Mouse (Mus musculus) embryonic facial prominence, embryonic 14.5 days (tissue): ENCODE results near the gene Herc2. TPM values are rescaled to one million over a fixed set of nuclear protein-coding genes. Genes with fewer than 3 reads are reported as not detected.
A peak's percentile ranks its signal among the peaks of the same experiment; 100 is the strongest.

Source experiments
- ATAC-seq: fragments of 200-750 bp; cut with Nextera tagmentation; 2 replicates; pipeline ENCODE4 v1.8.0; 2017; ENCODE audit warnings: low read depth, moderate number of reproducible peaks, moderate TSS enrichment
- DNase-seq: peaks from one replicate; pipeline ENCODE4 v3.0.0-alpha.2; 2015; ENCODE audit warnings: low spot score
- H3K27ac ChIP-seq: fragments of 300-500 bp; sonication (generic); replicated peaks from 2 replicates; pipeline ENCODE4 v1.5.1; 2014; ENCODE audit warnings: low read depth, mild to moderate bottlenecking, low read length, moderate library complexity
- H3K27me3 ChIP-seq: fragments of 300-500 bp; sonication (generic); replicated peaks from 2 replicates; pipeline ENCODE4 v1.6.1; 2014; ENCODE audit warnings: low read length; ENCODE audit not compliant: control insufficient read depth, insufficient read depth
- H3K36me3 ChIP-seq: fragments of 300-500 bp; sonication (generic); 2 replicates; pipeline ENCODE4 v1.6.1; 2014; ENCODE audit warnings: low read length, mixed read lengths; ENCODE audit not compliant: control insufficient read depth, insufficient read depth
- H3K4me1 ChIP-seq: fragments of 300-500 bp; sonication (generic); 2 replicates; pipeline ENCODE4 v1.6.1; 2014; ENCODE audit warnings: antibody characterized with exemption, low read length; ENCODE audit not compliant: control insufficient read depth, insufficient read depth
- H3K4me2 ChIP-seq: fragments of 300-500 bp; sonication (generic); 2 replicates; pipeline ENCODE4 v1.6.1; 2014; ENCODE audit warnings: low read depth, mild to moderate bottlenecking, low read length, moderate library complexity, mixed read lengths
- H3K4me3 ChIP-seq: fragments of 300-500 bp; sonication (generic); 2 replicates; pipeline ENCODE4 v1.5.1; 2014; ENCODE audit warnings: low read depth, mild to moderate bottlenecking, low read length
- H3K9ac ChIP-seq: fragments of 300-500 bp; sonication (generic); 2 replicates; pipeline ENCODE4 v1.6.1; 2014; ENCODE audit warnings: low read depth, mild to moderate bottlenecking, low read length, moderate library complexity, mixed read lengths
- H3K9me3 ChIP-seq: fragments of 300-500 bp; sonication (generic); 2 replicates; pipeline ENCODE4 v1.6.1; 2016; ENCODE audit warnings: low read length; ENCODE audit not compliant: control insufficient read depth
- WGBS: fragments of 180-500 bp; shearing (Covaris S2); extraction: QIAGEN DNeasy Blood & Tissue Kit; methylation state at CpG from one replicate; pipeline ENCODE4 v1.1.7; 2014; 5-methylcytosine and 5-hydroxymethylcytosine counted together
- polyA plus RNA-seq: library from polyadenylated mRNA; unstranded; fragments of >200 nt; fragmentation: Nextera tagmentation; extraction: Ambion mirVana; gene quantifications from 2 replicates; pipeline ENCODE4 v1.2.1, GENCODE M21; 2014

The Herc2 gene
- polyA plus RNA-seq, 1 experiment from 2014 or later: 26.0 TPM

DNA sequence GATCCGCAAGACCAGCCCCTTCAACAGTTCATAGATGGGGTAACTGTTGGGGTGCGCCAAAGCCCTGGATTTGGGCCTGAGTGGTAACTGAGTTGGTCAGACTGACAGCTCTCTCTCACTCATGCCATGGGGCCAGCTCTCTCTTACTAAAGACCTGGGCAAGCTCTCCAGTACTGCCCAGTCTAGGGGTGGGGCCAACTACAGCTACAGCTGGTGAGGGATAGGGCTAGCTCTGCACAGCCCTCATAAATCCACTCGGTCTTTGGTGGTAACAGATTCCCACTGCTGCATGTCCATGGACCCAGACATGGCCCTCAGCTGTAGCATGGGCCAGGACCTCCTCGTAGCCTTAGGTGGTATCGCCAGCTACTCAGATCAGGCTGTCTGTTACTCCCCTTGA lies 41.4 kb downstream of the Herc2 start:
- no peaks in the 10 kb centered on the region for H3K27me3 ChIP-seq
- DNase-seq (no peak), ATAC-seq (no peak)
- no peaks in the 10 kb centered on the region for H3K9me3 ChIP-seq
- H3K4me2 ChIP-seq: no peak overlapping the region
- no peak overlapping the region for H3K9ac ChIP-seq
- WGBS: 98% methylated on average over 5 of the region's 5 CpGs
- H3K4me1 ChIP-seq: no peaks in the 10 kb centered on the region
- no peak overlapping the region for H3K4me3 ChIP-seq
- H3K27ac ChIP-seq: no peak overlapping the region
- peaks cover 88% of the 10 kb centered on the region for H3K36me3 ChIP-seq

- Histone ChIP-seq H3K27me3 (no peaks in the 10 kb centered on the region), H3K27ac (no peak overlapping the region), H3K4me1 (no peaks in the 10 kb centered on the region), H3K36me3 (peaks cover 76% of the 10 kb centered on the region), H3K9ac (no peak overlapping the region), H3K4me2 (no peak overlapping the region), H3K4me3 (no peak overlapping the region), H3K9me3 (no peaks in the 10 kb centered on the region)
- no peak for DNase-seq
- WGBS: 84% methylated on average over 5 of the region's 5 CpGs
- ATAC-seq: no peak
Observed at GRCm38 (mm10) chr7:56102293-56102847, 52.4 kb downstream of the Herc2 start.

DNA sequence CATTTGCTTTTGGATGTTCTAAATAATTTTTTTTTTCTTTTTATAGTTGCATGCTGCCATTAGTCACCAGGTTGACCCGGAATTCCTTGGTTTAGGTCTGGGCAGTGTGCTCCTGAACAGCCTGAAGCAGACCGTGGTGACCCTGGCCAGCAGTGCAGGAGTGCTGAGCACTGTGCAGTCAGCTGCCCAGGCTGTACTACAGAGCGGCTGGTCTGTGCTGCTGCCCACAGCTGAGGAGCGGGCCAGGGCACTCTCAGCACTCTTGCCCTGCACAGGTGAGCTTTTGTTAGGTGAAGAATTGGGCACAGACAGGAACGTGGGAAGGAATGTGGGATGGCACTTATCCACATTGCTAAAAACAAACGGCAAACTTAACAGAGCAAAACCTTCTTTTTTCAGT lies 63.0 kb downstream of the Herc2 start:
- no peak for ATAC-seq
- WGBS: 84% methylated on average over 6 of the region's 6 CpGs
- peaks cover 53% of the 10 kb centered on the region for H3K36me3 ChIP-seq

DNA sequence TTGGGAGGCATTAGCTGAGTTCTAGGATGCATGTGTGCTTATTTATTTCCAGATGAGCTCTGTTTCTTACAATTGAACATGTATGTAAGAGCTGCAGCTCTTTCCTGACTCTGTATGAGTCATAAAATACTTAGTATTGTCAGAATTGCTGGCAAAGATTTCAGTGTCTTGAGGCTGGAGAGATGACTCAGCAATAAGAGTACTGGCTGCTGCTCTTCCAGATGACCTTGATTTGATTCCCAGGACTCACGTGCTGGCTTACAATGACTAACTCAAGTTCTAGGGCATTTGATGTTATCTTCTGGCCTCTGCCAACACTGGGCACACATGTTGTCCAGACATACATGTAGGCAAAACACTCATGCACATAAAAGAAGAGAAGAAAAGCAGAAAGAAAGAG lies 64.2 kb downstream of the Herc2 start:
- no peak overlapping the region for H3K27ac ChIP-seq
- no peaks in the 10 kb centered on the region for H3K27me3 ChIP-seq
- no peak overlapping the region for H3K9ac ChIP-seq
- WGBS: 69% methylated on average over 1 of the region's 1 CpGs
- no peaks in the 10 kb centered on the region for H3K9me3 ChIP-seq
- DNase-seq (peak; percentile 15), ATAC-seq (no peak)
- peaks cover 42% of the 10 kb centered on the region for H3K36me3 ChIP-seq
- no peaks in the 10 kb centered on the region for H3K4me1 ChIP-seq
- H3K4me3 ChIP-seq: no peak overlapping the region
- no peak overlapping the region for H3K4me2 ChIP-seq

More for the DNA sequence above, 63.0 kb downstream of the Herc2 start:
- no peak for DNase-seq
- Histone ChIP-seq H3K27ac (no peak overlapping the region), H3K4me1 (no peaks in the 10 kb centered on the region), H3K9me3 (no peaks in the 10 kb centered on the region), H3K27me3 (no peaks in the 10 kb centered on the region), H3K4me3 (no peak overlapping the region), H3K9ac (no peak overlapping the region), H3K4me2 (no peak overlapping the region)

- peaks cover 37% of the 10 kb centered on the region for H3K36me3 ChIP-seq
- no peak overlapping the region for H3K4me3 ChIP-seq
- ATAC-seq (no peak), DNase-seq (no peak)
- WGBS: 77% methylated on average over 7 of the region's 7 CpGs
- no peaks in the 10 kb centered on the region for H3K4me1 ChIP-seq
- H3K4me2 ChIP-seq: no peak overlapping the region
- no peaks in the 10 kb centered on the region for H3K9me3 ChIP-seq
- H3K27ac ChIP-seq: no peak overlapping the region
- no peaks in the 10 kb centered on the region for H3K27me3 ChIP-seq
- no peak overlapping the region for H3K9ac ChIP-seq
Observed at GRCm38 (mm10) chr7:56120968-56121367, 71.0 kb downstream of the Herc2 start.

DNA sequence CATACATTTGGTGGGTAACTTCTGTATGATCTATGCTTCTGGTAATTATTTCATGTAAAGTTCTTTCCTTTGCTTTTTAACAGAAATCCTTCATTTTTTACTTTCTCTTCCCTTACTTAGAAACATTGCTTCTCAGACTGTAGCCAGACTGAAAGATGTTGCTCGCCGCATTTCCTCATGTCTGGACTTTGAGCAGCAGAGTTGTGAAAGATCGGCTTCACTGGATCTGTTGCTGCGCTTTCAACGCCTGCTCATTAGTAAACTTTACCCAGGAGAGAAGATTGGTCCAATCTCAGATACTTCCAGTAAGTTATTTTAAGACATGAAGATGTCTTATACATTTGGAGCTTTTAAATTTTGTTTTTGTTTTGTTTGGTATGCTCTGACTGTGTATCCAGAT lies 71.4 kb downstream of the Herc2 start:
- Histone ChIP-seq H3K27ac (no peak overlapping the region), H3K27me3 (no peaks in the 10 kb centered on the region), H3K36me3 (peaks cover 38% of the 10 kb centered on the region), H3K4me1 (no peaks in the 10 kb centered on the region), H3K4me2 (no peak overlapping the region), H3K4me3 (no peak overlapping the region), H3K9ac (no peak overlapping the region), H3K9me3 (no peaks in the 10 kb centered on the region)
- WGBS: 96% methylated on average over 5 of the region's 5 CpGs
- DNase-seq (no peak), ATAC-seq (no peak)

DNA sequence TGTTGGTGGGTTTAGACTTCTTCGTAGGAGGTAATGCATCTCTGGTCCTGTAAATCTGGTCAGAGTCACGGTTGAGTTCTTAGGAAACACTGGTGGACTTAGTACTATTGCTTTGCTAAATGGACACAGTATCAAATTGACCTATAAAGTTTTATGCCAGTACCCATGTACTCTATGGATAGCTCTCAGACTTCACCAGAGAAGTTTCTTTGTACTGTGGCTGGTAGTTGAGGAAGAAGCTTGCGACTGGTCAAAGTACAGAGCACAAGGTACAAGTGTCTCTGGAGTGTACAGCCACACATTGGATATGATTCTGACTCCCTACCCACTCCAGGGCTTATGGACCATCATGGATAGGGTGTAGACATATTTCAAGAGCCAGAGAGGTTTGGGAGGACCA lies 78.1 kb downstream of the Herc2 start:
- peaks cover 61% of the 10 kb centered on the region for H3K36me3 ChIP-seq
- H3K9me3 ChIP-seq: no peaks in the 10 kb centered on the region
- no peak overlapping the region for H3K4me2 ChIP-seq
- ATAC-seq (no peak), DNase-seq (no peak)
- no peaks in the 10 kb centered on the region for H3K27me3 ChIP-seq
- H3K9ac ChIP-seq: no peak overlapping the region
- 94% methylated on average over 3 of the region's 3 CpGs for WGBS
- H3K27ac ChIP-seq: no peak overlapping the region
- H3K4me3 ChIP-seq: no peak overlapping the region
- no peaks in the 10 kb centered on the region for H3K4me1 ChIP-seq

DNA sequence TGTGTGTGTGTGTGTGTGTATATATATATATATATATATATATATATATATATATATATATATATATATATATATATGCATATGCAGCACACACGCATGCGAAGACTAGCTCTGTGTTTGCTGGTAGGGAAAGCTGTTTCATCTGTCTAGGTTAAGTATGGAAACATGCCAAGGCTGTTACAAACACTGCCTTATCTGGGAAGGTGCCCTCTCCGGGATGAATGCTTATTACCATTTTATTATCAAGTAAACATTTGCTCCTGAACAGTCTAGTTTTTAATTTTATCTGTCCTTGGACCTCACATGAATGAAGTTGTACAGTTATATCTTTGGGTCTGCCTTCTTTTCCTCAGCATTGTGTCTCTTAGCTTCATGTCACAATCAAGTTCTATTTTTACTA lies 79.6 kb downstream of the Herc2 start:
- no peak for ATAC-seq
- H3K9ac ChIP-seq: no peak overlapping the region
- H3K4me3 ChIP-seq: no peak overlapping the region
- H3K4me2 ChIP-seq: no peak overlapping the region
- no peaks in the 10 kb centered on the region for H3K9me3 ChIP-seq
- no peak for DNase-seq
- H3K4me1 ChIP-seq: no peaks in the 10 kb centered on the region
- 89% methylated on average over 3 of the region's 3 CpGs for WGBS
- peaks cover 65% of the 10 kb centered on the region for H3K36me3 ChIP-seq
- no peak overlapping the region for H3K27ac ChIP-seq
- no peaks in the 10 kb centered on the region for H3K27me3 ChIP-seq

- H3K9me3 ChIP-seq: no peaks in the 10 kb centered on the region
- no peak overlapping the region for H3K4me2 ChIP-seq
- DNase-seq (no peak), ATAC-seq (no peak)
- no peaks in the 10 kb centered on the region for H3K4me1 ChIP-seq
- no peak overlapping the region for H3K4me3 ChIP-seq
- no peaks in the 10 kb centered on the region for H3K27me3 ChIP-seq
- H3K27ac ChIP-seq: no peak overlapping the region
- WGBS: 67% methylated on average over 6 of the region's 6 CpGs
- peaks cover 68% of the 10 kb centered on the region for H3K36me3 ChIP-seq
- H3K9ac ChIP-seq: no peak overlapping the region
Observed at GRCm38 (mm10) chr7:56131548-56131947, 81.6 kb downstream of the Herc2 start.
